Mouse (Mus musculus) urinary bladder, postnatal 14 days (tissue): ENCODE measurements at regions not wholly inside any gene's neighbourhood (a gene's known extent, or its start where the extent isn't known, plus 50 kb on each side); places are given as distances from the start of the nearest gene placed in this dataset.

Experiments used
- DNase-seq: peaks from one replicate; pipeline ENCODE4 v3.0.0; 2021; ENCODE audit warnings: low spot score

- no peak for DNase-seq
These were observed 690.6 kb downstream of the Hdgfl1 start for GRCm38 (mm10) chr13:26079362-26079761.

- DNase-seq: no peak
These were observed 708.6 kb downstream of the Hdgfl1 start for GRCm38 (mm10) chr13:26061322-26061721.

GRCm38 (mm10) chr13:26037699-26038098, 732.3 kb downstream of the Hdgfl1 start:
- no peak for DNase-seq

GRCm38 (mm10) chr13:26026386-26026785, 743.6 kb downstream of the Hdgfl1 start:
- no peak for DNase-seq

- DNase-seq: no peak
These were observed 745.3 kb downstream of the Hdgfl1 start for GRCm38 (mm10) chr13:26024696-26025095.

GRCm38 (mm10) chr13:26020491-26020890, 749.5 kb downstream of the Hdgfl1 start:
- no peak for DNase-seq

GRCm38 (mm10) chr13:26009131-26009530, 738.8 kb upstream of the Nrsn1 start:
- no peak for DNase-seq

GRCm38 (mm10) chr13:26004768-26005560, 734.7 kb upstream of the Nrsn1 start:
- DNase-seq: no peak

- DNase-seq: no peak
These were observed 723.2 kb upstream of the Nrsn1 start for GRCm38 (mm10) chr13:25993526-25993925.

GRCm38 (mm10) chr13:25989067-25989756, 718.9 kb upstream of the Nrsn1 start:
- no peak for DNase-seq

GRCm38 (mm10) chr13:25984535-25984934, 714.2 kb upstream of the Nrsn1 start:
- no peak for DNase-seq

GRCm38 (mm10) chr13:25983659-25984058, 713.4 kb upstream of the Nrsn1 start:
- no peak for DNase-seq

- DNase-seq: no peak
These were observed 708.3 kb upstream of the Nrsn1 start for GRCm38 (mm10) chr13:25978648-25979047.

- DNase-seq: no peak
These were observed 688.3 kb upstream of the Nrsn1 start for GRCm38 (mm10) chr13:25958592-25958991.

GRCm38 (mm10) chr13:25958153-25958466, 687.8 kb upstream of the Nrsn1 start:
- DNase-seq: no peak

- DNase-seq: no peak
These were observed 687.3 kb upstream of the Nrsn1 start for GRCm38 (mm10) chr13:25957451-25958152.

- DNase-seq: no peak
These were observed 667.3 kb upstream of the Nrsn1 start for GRCm38 (mm10) chr13:25937631-25938030.

- DNase-seq: no peak
These were observed 663.5 kb upstream of the Nrsn1 start for GRCm38 (mm10) chr13:25933783-25934182.

GRCm38 (mm10) chr13:25933246-25933645, 662.9 kb upstream of the Nrsn1 start:
- no peak for DNase-seq

GRCm38 (mm10) chr13:25932810-25933209, 662.5 kb upstream of the Nrsn1 start:
- DNase-seq: peak; percentile 43

- DNase-seq: no peak
These were observed 662.1 kb upstream of the Nrsn1 start for GRCm38 (mm10) chr13:25932365-25932764.

- no peak for DNase-seq
These were observed 655.4 kb upstream of the Nrsn1 start for GRCm38 (mm10) chr13:25925685-25926084.

GRCm38 (mm10) chr13:25899871-25900270, 629.6 kb upstream of the Nrsn1 start:
- no peak for DNase-seq
